Mouse (Mus musculus) MN1 (cell line): Measurements from ENCODE around the gene Cox16.

Experiments used
- DNase-seq: peaks from one replicate; pipeline ENCODE4 v3.0.0-alpha.2; 2016; ENCODE audit warnings: low spot score

Cox16 gene

DNA sequence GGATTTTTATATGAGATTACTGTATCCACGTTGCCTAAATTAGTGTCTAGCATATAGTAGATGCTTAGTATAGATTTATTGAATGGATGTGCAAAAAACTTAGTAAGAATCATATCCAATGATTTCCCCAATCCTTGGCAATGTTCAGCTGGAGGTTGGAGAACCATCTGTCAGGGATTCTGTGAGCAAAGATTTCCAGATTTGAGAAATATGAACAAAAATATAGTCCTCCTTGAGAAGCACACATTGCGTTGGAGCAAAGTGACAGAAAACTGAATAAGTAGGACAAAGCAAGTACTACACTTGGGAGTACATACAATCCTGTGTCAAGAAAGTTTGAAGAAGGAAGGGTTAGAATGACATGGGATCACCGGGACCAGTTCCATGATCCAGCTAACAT lies 160.8 kb downstream of the Cox16 start:
- no peak for DNase-seq

DNA sequence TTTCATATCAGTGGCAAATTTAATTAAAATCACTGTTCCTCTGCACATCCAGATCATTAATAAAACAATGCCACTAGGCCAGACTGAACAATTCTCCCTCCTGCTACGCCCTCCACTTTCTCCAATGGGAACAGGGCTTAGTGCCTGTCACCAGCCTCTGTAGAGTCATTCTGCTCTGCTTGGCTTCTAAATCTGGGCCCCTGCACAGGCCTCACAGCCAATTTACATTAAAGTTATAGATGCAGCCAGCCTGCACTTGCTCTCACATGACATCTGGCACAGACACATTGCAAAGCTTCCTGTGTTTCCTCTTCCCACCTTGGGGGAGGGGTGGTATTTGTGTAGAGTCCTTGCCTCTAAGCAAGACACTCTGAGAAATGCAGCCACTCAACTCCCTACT lies 163.9 kb downstream of the Cox16 start:
- peak; percentile 79 for DNase-seq

DNA sequence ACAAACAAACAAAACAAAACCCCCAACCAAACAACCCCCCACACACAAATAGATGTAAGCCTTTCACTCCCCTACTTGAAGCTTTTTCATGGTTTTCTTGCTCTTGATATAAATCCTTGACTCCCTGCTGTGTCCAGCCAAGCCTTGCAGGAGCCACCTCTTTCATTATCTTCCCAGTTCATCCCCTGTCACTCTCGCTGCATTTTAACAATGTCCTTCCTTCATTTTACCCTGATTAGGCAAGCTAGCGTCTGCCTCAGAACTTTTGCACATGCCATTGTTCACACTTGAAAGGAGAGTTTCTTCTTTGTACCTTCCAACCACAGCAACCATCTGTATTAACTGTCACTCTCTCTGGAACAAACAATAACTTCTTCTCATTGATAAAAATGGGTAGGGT lies 167.1 kb downstream of the Cox16 start:
- no peak for DNase-seq

DNA sequence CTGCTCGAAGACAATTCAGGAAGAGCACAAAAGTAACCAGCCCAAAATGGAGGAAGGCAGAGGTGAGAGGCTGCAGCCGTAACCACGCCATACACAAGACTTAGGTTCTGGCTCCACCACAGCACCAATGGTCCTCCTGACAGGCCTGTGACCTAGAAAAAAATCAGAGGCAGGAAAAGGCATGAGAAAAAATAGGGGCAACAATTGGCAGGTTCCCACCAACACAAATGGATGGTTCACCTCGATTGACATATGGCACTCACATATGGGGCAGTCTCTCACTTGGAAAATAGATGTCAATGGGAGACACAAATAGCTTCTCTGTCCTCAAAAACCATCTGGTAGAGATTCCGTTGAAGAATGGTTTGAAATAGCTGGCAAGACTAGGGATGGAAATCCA lies 169.0 kb downstream of the Cox16 start:
- DNase-seq, result no peak
